11 mouse cellular contexts compared by ENCODE assay signal in the genomic region with DNA sequence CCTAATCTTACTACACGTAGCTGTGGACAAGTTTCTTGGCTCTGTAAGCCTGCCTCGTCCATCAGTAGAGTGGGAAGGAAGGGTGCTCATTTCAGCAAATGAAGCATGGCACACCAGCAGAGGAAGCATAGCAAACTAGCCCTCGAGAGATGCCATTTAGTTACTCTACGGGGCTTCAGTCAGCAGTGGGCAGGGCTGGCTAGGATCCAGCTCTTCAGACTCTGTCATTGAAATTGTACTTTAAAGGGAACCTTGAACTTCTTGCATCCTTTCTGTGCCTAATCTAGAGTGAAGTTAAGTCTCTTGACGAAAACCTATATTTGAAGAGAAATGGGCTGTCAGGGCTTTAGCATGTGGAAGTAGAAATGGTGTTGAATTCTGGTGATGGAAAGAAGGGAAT.
"Had no signal": no experiment of that assay in that cellular context is flagged by ENCODE, and none has a peak within 500 bp of the region (broad histone marks: within the 10 kb centered on the region; RNA-seq: fewer than 3 reads in every experiment).

No protein-coding gene starts in this region.

- ATAC-seq: midbrain, embryonic 16.5 days had no signal

- H3K4me3 ChIP-seq: layer of hippocampus, adult 2 months; limb, embryonic 12.5 days; liver, embryonic 13.5 days; midbrain, embryonic 12.5 days; neural tube, embryonic 13.5 days had no signal

- H3K27ac ChIP-seq: kidney, postnatal 0 days; layer of hippocampus, adult 2 months; limb, embryonic 12.5 days; liver, embryonic 13.5 days; midbrain, embryonic 12.5 days; neural tube, embryonic 13.5 days had no signal

- DNase-seq: liver; liver, embryonic 13.5 days; lung, adult 18-20 months; right cerebral cortex, postnatal 14 days; thymus, postnatal 36 days had no signal

- H3K9ac ChIP-seq: limb, embryonic 12.5 days; liver, embryonic 13.5 days; midbrain, embryonic 12.5 days; neural tube, embryonic 13.5 days had no signal

- H3K4me2 ChIP-seq: limb, embryonic 12.5 days; liver, embryonic 13.5 days; midbrain, embryonic 12.5 days; neural tube, embryonic 13.5 days had no signal

- H3K27me3 ChIP-seq: limb, embryonic 12.5 days; liver, embryonic 13.5 days; midbrain, embryonic 12.5 days; neural tube, embryonic 13.5 days had no signal

- H3K9me3 ChIP-seq: limb, embryonic 12.5 days; liver, embryonic 13.5 days; midbrain, embryonic 12.5 days; neural tube, embryonic 13.5 days had no signal
